Mouse (Mus musculus): Measurements from ENCODE around the gene Ano6.

The Ano6 gene

DNA sequence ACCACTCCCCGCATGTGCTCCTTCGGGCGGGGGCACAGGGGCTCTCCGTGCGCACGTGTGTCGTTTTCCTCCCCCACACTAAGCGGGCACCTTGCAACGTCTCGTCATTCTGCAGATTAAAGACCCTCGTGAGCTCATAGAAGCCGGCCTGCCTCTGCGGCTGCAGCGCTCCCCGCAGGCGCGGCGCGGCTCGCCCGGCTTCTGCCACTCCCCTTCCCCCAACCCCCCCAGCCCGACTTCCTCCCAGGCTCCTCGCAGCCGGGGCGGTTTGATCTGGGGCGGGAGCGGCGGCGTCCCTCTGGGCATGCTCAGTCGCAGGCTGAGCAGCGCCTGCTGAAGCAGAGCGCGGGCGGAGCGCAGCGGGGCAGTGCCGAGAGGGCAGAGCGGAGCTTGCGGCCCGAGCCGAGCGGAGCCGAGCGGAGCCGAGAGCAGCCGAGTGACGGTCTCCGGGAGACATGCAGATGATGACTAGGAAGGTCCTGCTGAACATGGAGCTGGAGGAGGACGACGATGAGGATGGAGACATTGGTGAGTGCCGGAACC is at the start of gene Ano6:
TSS of gene Ano6 (plus strand) at position 315 of the 543 bp plus-strand sequence.
- peak; percentile 97 for DNase-seq (ENCODE audit: low read depth)

DNA sequence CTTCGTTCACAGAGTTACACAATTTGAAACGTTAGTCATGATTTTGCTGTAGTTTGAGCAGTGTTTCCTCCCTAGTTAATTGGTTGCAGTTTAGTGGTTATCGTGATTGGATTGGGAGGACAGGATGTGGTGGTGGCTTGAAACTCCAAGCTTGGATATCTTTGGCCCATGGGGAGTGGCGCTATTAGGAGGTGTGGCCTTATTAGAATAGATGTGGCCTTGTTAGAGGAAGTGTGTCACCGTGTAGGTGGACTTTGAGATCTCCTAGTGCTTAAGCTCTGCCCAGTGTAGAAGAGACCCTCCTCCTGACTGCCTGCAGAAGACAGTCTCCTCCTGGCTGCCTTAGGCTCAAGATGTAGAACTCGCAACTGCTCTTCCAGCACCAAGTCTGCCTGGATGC is 47.7 kb upstream of the Ano6 start:
- DNase-seq (ENCODE audit: low read depth) = no peak

DNA sequence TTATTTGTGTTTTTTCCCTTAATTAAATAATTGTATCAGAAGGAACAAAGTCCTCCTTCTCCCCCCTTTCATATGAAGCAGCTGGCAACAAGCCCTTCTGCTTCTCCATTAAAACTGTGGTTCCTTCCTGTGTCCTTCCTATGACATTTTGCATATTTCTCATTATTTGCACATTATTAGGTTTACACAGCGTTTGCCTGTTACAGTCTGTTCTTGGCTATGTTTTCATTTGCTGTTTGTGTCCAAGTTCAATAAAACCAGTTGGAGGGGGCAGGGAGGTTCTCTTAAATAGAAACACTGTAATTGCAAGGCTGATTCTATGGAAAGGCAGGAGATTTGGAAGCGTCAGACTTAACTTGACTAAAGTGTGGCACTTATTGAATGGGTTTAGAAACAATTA is 46.8 kb upstream of the Ano6 start:
- no peak for DNase-seq (ENCODE audit: low read depth)

DNA sequence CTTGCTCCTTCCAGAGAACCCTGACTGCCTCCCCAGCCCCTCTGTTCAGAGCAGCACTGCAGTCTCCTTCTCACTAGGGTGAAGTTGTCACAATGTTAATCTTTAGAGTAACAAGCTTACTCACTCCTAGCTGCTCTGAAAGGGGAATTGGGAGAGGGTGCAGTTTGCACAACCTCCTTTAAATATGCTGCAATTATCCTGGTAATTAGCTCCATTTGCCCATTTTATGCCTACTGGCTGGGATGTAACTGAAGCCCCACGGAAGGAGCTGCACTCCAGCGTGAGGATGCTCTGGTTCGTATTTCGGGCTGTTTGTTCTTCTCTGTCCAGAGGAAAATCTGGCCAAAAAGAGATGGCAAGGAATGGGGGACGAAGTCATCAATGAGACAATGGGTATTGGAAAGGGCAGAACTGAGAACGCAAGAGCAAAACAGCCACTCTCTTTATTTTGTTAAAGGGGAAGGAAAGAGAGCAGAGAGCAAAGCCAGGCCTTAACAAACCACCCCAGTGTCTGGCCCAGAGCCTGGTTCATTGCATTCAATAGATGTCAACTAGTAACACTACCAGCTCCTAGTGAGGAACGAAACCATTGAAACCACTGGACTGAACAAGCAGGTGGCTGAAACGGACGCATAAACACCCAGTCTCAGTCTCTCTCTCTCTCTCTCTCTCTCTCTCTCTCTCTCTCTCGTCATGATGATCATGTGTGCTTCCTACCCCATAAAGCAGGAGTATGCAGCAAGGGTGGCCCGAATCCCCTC is 45.1 kb upstream of the Ano6 start:
- no peak for DNase-seq (ENCODE audit: low read depth)

GRCm38 (mm10) chr15:95746513-95746912 is 44.1 kb upstream of the Ano6 start:
- no peak for DNase-seq (ENCODE audit: low read depth)

- no peak for DNase-seq (ENCODE audit: low read depth)
Measured at GRCm38 (mm10) chr15:95746955-95747931, 43.4 kb upstream of the Ano6 start.

- no peak for DNase-seq (ENCODE audit: low read depth)
Measured at GRCm38 (mm10) chr15:95749216-95749615, 41.4 kb upstream of the Ano6 start.

DNA sequence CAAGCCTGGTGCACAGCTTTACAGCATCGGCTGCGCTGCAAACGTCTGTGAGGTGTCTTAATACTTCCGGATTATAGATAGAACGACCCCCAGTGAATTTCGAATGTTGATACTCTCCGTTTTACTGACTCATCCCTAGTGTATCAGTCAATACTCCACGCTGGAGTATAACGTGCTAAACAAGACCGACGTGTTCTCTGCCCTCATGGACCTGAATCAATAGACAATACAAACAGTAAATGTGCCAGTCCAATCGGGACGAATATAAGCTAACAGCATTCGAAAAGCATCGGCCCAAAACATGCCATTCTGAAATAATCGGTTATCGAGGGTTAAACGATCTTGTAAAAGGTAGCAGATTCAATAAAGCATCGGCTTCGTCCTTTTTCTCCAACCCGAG is 40.6 kb upstream of the Ano6 start:
- DNase-seq (ENCODE audit: low read depth) = no peak

DNA sequence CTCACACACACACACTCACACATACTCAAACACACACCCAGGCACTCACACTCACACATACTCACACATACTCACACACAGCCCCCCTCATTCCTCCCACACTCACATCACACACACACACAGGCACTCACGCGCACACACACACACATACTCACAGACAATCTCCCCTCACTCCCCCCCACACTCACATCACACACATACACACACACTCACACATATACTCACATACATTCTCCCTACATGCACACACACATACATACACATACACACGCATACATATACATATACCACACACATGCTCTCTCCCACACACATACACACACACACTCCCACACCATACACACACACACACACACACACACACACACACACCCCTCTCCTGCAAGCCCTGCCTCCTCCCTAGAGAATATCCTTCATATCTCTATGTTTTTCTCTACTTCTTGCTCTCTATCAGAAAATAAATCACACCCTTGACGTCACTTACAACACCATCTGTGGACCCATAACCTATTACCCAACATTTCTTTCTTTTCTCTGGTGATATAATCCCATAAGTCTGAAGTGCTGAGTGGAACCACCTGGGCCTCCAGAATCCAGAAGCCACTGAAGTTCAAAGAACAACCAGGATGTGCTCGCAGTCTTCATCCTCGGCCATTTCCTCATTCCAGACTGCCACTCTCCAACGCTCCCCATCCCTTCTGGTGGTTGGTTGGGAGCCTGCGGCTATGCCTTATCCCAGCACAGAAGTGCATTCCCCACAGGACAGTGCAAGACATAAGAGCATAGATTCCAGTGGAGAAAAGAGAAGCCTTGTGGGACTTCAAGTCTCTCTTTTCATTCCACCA is 38.6 kb upstream of the Ano6 start:
- peak; percentile 14 for DNase-seq (ENCODE audit: low read depth)

- no peak for DNase-seq (ENCODE audit: low read depth)
Measured at GRCm38 (mm10) chr15:95752677-95753019, 38.0 kb upstream of the Ano6 start.

GRCm38 (mm10) chr15:95753031-95753430 is 37.6 kb upstream of the Ano6 start:
- DNase-seq (ENCODE audit: low read depth) = no peak

GRCm38 (mm10) chr15:95757169-95757568 is 33.5 kb upstream of the Ano6 start:
- peak; percentile 90 for DNase-seq (ENCODE audit: low read depth)

DNA sequence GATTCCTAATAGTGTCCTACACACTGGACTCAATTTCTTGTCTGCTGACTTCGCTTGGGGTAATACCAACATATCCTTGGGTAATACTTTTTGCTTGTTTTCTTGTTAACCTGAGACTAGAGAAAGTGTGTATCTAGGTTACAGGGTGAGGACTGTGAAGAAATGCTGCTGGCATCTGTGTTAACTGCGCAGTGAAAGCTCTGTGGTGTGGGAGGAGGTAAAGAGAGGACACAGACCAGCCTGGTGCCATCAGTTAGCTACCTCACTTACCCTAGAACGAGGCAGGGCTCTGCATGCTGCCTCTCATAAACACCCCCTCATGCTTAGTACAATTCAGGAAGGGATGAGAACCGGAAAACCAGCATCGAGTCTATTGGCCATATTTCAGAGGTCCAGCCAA is 32.6 kb upstream of the Ano6 start:
- DNase-seq (ENCODE audit: low read depth) = peak; percentile 11

- no peak for DNase-seq (ENCODE audit: low read depth)
Measured at GRCm38 (mm10) chr15:95758696-95759434, 31.8 kb upstream of the Ano6 start.

- DNase-seq (ENCODE audit: low read depth) = no peak
Measured at GRCm38 (mm10) chr15:95759857-95760256, 30.8 kb upstream of the Ano6 start.

GRCm38 (mm10) chr15:95761420-95761819 is 29.2 kb upstream of the Ano6 start:
- no peak for DNase-seq (ENCODE audit: low read depth)

DNA sequence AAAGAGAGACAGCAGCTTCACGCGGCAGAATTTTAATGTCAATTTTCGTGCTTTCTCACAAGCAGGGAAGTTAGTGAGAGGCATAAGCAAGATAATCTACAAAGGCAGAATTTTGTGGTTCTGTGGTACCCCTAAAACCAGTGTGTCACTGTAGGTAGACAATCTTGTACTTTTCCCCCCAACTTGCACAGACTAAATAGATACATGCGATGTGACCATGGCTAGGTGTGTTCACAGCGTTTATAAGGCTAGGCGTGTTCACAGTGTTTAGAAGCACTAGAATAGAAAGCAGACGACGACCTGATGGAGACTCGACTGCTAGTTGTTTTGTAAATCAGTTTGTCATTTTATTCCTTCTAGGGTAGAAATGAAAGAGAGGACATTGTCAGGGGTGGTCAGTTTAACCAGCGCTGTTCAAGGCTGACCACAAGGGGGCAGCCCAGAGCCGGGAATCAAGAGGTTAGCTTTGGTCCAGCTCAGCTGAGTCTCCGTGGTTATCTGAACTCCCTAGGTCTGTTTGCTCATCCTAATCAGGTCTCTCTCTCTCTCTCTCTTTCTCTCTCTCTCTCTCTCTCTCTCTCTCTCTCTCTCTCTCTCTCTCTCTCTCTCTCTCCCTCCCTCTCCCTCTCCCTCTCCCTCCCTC is 27.9 kb upstream of the Ano6 start:
- DNase-seq (ENCODE audit: low read depth) = peak; percentile 92

DNA sequence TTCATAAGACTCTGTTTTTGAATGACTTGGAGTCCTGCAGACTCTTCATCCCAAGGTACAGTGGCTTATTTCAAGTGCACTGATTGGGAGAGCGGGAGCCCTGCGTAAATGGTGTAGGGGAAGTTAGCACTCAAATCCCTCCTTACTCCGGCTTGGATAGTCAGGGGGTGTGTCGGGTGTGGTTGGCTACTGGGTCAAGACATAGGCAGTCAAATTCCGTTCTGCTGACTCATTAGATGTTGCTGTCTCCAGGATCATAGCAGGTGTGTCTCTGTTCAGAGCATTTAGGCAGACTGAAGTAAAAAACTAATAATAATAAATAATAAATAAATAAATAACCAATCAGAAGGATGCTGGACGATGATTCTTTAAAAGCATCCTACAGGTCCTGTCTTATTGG is 27.2 kb upstream of the Ano6 start:
- DNase-seq (ENCODE audit: low read depth) = peak; percentile 36

DNA sequence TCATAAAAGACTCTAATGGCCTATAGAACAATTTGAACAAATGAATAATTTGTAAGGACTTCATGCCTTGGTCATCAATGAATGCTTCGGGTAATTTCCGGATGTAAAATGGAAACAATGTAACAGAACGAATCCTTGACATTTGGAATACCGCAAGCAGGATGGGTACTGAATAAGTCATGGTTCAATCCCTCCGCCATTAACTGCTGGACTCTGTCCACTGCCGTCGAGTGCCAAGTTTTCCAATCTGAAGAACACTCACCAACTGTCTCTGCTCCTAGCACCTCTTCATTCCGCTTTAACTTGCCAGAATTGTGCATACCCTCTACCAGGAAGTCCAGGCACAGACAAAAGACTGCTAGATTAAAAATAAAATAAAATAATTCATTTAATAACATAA is 25.4 kb upstream of the Ano6 start:
- no peak for DNase-seq (ENCODE audit: low read depth)

- DNase-seq (ENCODE audit: low read depth) = no peak
Measured at GRCm38 (mm10) chr15:95765936-95766335, 24.7 kb upstream of the Ano6 start.

- peak; percentile 42 for DNase-seq (ENCODE audit: low read depth)
Measured at GRCm38 (mm10) chr15:95767825-95768224, 22.8 kb upstream of the Ano6 start.
